Mouse (Mus musculus) intestine, postnatal 0 days (tissue): ENCODE measurements at regions not wholly inside any gene's neighbourhood (a gene's known extent, or its start where the extent isn't known, plus 50 kb on each side); places are given as distances from the start of the nearest gene placed in this dataset.

Source experiments
- ATAC-seq: fragments of 200-750 bp; cut with Nextera tagmentation; 2 replicates; pipeline ENCODE4 v1.8.0; 2017; ENCODE audit warnings: mild to moderate bottlenecking, moderate TSS enrichment, moderate library complexity
- H3K27ac ChIP-seq: fragments of 300-500 bp; sonication (generic); 2 replicates; pipeline ENCODE4 v1.5.1; 2014; ENCODE audit warnings: mild to moderate bottlenecking, low read depth, low read length, moderate library complexity
- H3K27me3 ChIP-seq: fragments of 300-500 bp; sonication (generic); replicated peaks from 2 replicates; pipeline ENCODE4 v1.6.1; 2014; ENCODE audit warnings: low read length, mixed read lengths; ENCODE audit not compliant: control insufficient read depth, insufficient read depth
- H3K36me3 ChIP-seq: fragments of 300-500 bp; sonication (generic); 2 replicates; pipeline ENCODE4 v1.6.1; 2014; ENCODE audit warnings: mild to moderate bottlenecking, moderate library complexity; ENCODE audit not compliant: control insufficient read depth, insufficient read depth
- H3K4me1 ChIP-seq: fragments of 300-500 bp; sonication (generic); replicated peaks from 2 replicates; pipeline ENCODE4 v1.6.1; 2014; ENCODE audit warnings: antibody characterized with exemption, low read length, mixed read lengths; ENCODE audit not compliant: control insufficient read depth, insufficient read depth
- H3K4me2 ChIP-seq: fragments of 300-500 bp; sonication (generic); replicated peaks from 2 replicates; pipeline ENCODE4 v1.6.1; 2014; ENCODE audit warnings: low read depth, mild to moderate bottlenecking, moderate library complexity
- H3K4me3 ChIP-seq: fragments of 300-500 bp; sonication (generic); 2 replicates; pipeline ENCODE4 v1.5.1; 2014; ENCODE audit warnings: low read depth, low read length
- H3K9ac ChIP-seq: fragments of 300-500 bp; sonication (generic); 2 replicates; pipeline ENCODE4 v1.6.1; 2014; ENCODE audit warnings: mild to moderate bottlenecking, low read depth, low read length
- H3K9me3 ChIP-seq: fragments of 300-500 bp; sonication (generic); 2 replicates; pipeline ENCODE4 v1.6.1; 2016; ENCODE audit warnings: mixed run types; ENCODE audit not compliant: control insufficient read depth
- CTCF ChIP-seq: sonication (generic); IDR thresholded peaks from 2 replicates; pipeline ENCODE4 v1.5.1; 2016; ENCODE audit warnings: low read depth, mild to moderate bottlenecking, control low read depth, antibody characterized with exemption, moderate library complexity
- WGBS: fragments of 180-500 bp; shearing (Covaris S2); extraction: QIAGEN DNeasy Blood & Tissue Kit; methylation state at CpG from one replicate; pipeline ENCODE4 v1.1.7; 2014; 5-methylcytosine and 5-hydroxymethylcytosine counted together

DNA sequence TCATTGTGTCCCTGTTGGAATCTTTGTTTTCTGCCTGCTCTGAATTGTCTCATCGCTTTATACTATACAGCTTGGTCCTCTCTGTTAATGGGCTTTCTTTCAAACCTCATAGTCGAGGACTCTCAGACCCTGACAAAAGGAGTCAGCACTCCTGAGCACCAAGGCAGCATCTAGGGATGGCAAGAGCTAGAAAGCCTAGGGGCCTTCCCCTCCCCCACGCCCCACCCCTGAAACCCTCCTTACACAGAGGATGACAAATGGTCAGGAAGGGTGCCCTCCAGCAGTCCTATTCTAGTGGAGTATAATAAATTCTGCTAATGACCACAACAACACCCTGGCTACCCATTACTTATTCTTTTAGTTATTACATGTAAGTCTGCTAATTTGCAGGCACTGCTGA, 74.4 kb downstream of the Tbx19 start:
- ATAC-seq: no peak

DNA sequence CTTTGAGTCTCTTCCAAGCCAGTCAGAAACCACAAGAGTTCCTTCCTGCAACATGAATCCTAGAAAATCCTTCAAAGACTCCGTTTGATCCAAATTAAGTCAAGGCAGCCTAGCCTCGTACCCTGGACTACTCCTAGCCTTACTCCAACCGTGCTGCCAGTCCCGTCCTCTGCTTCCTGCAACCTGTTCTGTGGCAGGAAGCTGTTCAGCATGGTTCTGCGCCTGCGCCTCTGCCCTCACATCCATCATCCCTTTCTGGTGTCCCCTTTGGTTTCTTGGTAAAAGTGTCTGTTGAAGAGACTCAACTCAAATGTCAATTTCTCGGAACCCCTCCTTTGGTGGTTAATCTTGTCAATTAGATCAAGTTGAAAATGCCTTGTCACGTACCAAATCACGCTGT, 75.8 kb downstream of the Tbx19 start:
- WGBS: 84% methylated on average over 9 of the region's 9 CpGs
- no peak for TF ChIP-seq CTCF

More for the DNA sequence above, 74.4 kb downstream of the Tbx19 start:
- Histone ChIP-seq H3K9me3 (no peaks in the 10 kb centered on the region), H3K4me3 (no peak overlapping the region), H3K4me2 (no peak overlapping the region), H3K4me1 (no peaks in the 10 kb centered on the region), H3K27me3 (no peaks in the 10 kb centered on the region), H3K27ac (no peak overlapping the region), H3K36me3 (no peaks in the 10 kb centered on the region), H3K9ac (no peak overlapping the region)
- TF ChIP-seq CTCF: no peak
- WGBS: 81% methylated on average over 3 of the region's 3 CpGs

DNA sequence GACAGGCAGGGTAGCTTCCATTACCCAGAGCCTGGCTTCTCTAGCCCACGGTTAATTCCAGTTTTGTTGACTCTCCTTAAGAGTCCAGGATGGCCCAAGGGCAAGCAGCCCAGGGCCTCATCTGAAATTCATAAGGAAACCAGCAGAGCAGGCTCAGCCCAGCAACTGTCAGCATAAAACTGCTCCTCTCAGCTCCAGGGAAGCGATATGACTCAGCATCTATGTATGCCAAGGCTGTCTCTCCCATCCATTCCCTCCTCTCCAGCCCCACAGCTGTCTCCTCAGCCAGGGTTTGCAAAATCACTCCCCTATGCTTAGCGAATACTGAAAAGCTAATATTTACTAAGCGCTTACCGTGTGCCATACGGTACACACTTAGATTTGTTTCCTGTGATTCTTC, 76.4 kb downstream of the Tbx19 start:
- ATAC-seq: no peak
- no peak overlapping the region for H3K4me3 ChIP-seq
- no peaks in the 10 kb centered on the region for H3K9me3 ChIP-seq
- H3K9ac ChIP-seq: no peak overlapping the region
- TF ChIP-seq CTCF: no peak
- H3K36me3 ChIP-seq: no peaks in the 10 kb centered on the region
- H3K27ac ChIP-seq: no peak overlapping the region
- no peaks in the 10 kb centered on the region for H3K4me1 ChIP-seq
- H3K4me2 ChIP-seq: no peak overlapping the region
- 47% methylated on average over 6 of the region's 6 CpGs for WGBS
- H3K27me3 ChIP-seq: no peaks in the 10 kb centered on the region

More for the DNA sequence above, 75.8 kb downstream of the Tbx19 start:
- Histone ChIP-seq H3K4me1 (no peaks in the 10 kb centered on the region), H3K4me3 (no peak overlapping the region), H3K27me3 (no peaks in the 10 kb centered on the region), H3K4me2 (no peak overlapping the region), H3K9ac (no peak overlapping the region), H3K27ac (no peak overlapping the region), H3K9me3 (no peaks in the 10 kb centered on the region), H3K36me3 (no peaks in the 10 kb centered on the region)
- no peak for ATAC-seq

DNA sequence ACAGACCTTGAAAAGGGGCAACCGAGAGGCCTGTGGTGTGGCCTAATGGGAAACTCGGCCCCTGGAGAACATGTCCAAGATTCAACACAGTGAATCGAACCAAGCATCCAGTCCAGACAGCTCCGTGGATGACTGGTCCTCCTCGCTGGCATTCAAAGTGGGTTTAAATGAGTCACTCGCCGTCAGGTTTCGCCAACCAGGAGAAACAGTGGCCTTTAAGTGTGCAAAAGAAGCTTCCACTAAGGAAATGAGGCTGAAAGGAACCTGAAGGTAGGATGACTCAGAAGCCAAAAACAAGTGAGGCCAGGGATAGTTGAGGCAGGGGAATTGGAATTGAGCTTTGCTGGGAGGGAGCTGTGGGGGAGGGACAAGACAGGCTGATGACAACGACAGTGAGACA, 80.2 kb downstream of the Tbx19 start:
- H3K4me1 ChIP-seq: no peaks in the 10 kb centered on the region
- no peak for ATAC-seq
- 93% methylated on average over 9 of the region's 9 CpGs for WGBS
- no peaks in the 10 kb centered on the region for H3K27me3 ChIP-seq
- H3K27ac ChIP-seq: no peak overlapping the region
- no peaks in the 10 kb centered on the region for H3K9me3 ChIP-seq
- H3K36me3 ChIP-seq: no peaks in the 10 kb centered on the region
- H3K4me3 ChIP-seq: no peak overlapping the region
- no peak for TF ChIP-seq CTCF
- no peak overlapping the region for H3K9ac ChIP-seq
- no peak overlapping the region for H3K4me2 ChIP-seq

DNA sequence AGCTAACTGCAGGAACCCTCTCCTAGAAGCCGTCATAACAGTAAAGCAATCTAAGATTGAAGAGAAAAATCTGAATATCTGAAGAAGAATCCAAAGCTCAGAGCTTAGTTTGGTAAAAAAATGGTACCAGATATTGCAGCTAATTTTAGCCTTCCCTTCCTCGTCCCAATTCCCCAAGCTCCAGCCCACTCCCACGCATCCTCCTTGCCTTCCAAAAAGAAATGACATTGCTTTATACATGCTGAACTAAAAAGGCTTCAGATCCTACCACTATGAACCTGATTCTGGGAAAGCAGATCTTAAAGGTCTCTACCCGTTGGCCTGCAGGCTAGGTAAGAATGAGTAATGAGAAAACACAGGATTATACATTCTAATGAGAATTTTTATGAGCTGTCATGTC, 83.3 kb downstream of the Tbx19 start:
- 81% methylated on average over 4 of the region's 4 CpGs for WGBS
- no peak overlapping the region for H3K27ac ChIP-seq
- H3K4me1 ChIP-seq: no peaks in the 10 kb centered on the region
- H3K9me3 ChIP-seq: no peaks in the 10 kb centered on the region
- no peak overlapping the region for H3K9ac ChIP-seq
- H3K4me3 ChIP-seq: no peak overlapping the region
- no peaks in the 10 kb centered on the region for H3K27me3 ChIP-seq
- TF ChIP-seq CTCF: no peak
- no peaks in the 10 kb centered on the region for H3K36me3 ChIP-seq
- no peak overlapping the region for H3K4me2 ChIP-seq
- no peak for ATAC-seq

DNA sequence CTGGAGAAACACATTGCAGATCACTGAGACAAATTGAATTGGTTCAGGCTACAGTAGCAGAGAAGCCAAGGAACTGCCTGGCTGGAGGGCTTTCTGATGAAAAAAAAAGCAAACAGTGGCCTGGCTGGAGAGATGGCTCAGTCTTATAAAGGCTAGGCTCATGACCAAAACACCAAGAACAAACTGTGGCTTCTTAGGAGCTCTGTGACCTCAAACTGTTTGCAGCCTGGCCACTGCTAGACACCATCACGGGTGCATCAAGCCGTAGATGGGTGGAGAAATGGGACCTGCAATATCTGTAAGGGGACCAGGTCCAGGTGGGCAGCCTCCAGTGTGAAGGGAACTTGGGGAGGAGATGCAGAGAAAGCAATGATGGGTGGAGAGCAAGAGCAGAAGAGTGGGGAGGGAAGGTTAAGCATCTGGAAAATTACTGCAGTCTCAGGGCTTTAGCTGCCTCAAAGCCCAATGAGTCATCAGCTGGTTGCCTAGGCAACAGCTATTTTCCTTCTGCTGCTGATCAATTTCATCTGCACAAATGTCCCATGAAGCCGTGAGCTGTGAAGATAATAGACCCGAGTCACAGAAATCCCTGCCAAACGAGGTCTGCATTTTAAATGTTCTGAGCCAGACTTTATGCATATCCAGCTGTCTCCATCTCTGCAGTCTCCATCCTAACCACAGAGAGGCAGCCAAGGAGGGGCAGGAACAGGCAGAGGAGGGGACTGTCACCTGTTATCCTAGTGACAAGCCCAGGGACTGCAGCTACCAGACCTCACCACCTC, 85.1 kb downstream of the Tbx19 start:
- Histone ChIP-seq H3K4me1 (no peaks in the 10 kb centered on the region), H3K9ac (no peak overlapping the region), H3K27ac (no peak overlapping the region), H3K4me3 (no peak overlapping the region), H3K36me3 (no peaks in the 10 kb centered on the region), H3K4me2 (no peak overlapping the region), H3K9me3 (no peaks in the 10 kb centered on the region), H3K27me3 (no peaks in the 10 kb centered on the region)
- WGBS: 50% methylated on average over 5 of the region's 5 CpGs
- TF ChIP-seq CTCF: peak; percentile 32
- ATAC-seq: no peak
